Mouse (Mus musculus) layer of hippocampus, adult 9-11 months (tissue): ENCODE data around the gene Slitrk4.

Experiments
- DNase-seq: peaks from one replicate; pipeline ENCODE4 v3.0.0; 2022

The Slitrk4 gene

DNA sequence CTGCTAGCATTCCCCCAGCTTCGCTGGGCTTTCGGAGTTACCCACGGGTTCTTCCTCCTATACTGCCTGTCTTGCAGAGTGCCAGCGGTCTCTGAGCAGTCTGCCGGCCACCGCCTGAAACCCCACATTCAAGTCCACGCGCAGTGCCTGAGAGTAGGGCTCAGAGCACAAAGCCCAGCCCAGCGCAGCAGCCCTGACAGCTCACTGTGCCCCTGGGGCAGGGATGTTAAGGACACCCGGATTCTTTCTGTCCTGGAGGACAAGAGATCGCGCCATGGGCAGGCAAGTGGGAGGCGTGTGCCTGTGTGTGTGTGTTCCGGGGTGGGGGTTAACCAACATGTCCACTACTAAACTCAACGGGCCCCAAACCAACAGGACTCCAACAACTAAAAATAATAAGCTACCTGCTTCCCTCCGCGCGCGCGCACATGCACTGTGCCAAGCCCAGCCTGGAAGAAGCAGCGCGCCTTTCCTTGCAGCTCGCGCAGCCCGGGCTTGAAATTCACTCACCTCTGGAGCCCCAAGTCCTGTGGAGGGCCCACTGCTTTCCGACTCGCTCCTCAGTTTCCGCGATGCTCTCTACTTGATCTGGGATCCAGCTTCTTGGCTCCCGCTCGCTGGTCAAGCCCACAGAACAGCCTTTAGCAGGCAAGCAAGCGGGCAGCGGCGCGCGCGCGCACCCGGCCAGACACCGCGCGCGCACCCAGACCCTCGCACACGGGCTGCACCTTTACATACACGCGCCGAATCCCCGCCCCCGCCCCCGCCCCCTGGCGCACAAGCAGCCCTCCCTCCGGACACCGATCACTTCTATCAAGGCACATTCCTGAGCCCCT lies at the start of gene Slitrk4:
Gene Slitrk4, minus strand, starts transcription at position 707 of the 836 bp plus-strand sequence.
- DNase-seq: peak; percentile 9

- no peak for DNase-seq
Measured at GRCm38 (mm10) chrX:64319501-64319900, 42.7 kb upstream of the Slitrk4 start.

GRCm38 (mm10) chrX:64277991-64278301 lies 1.1 kb upstream of the Slitrk4 start:
- DNase-seq: no peak

DNA sequence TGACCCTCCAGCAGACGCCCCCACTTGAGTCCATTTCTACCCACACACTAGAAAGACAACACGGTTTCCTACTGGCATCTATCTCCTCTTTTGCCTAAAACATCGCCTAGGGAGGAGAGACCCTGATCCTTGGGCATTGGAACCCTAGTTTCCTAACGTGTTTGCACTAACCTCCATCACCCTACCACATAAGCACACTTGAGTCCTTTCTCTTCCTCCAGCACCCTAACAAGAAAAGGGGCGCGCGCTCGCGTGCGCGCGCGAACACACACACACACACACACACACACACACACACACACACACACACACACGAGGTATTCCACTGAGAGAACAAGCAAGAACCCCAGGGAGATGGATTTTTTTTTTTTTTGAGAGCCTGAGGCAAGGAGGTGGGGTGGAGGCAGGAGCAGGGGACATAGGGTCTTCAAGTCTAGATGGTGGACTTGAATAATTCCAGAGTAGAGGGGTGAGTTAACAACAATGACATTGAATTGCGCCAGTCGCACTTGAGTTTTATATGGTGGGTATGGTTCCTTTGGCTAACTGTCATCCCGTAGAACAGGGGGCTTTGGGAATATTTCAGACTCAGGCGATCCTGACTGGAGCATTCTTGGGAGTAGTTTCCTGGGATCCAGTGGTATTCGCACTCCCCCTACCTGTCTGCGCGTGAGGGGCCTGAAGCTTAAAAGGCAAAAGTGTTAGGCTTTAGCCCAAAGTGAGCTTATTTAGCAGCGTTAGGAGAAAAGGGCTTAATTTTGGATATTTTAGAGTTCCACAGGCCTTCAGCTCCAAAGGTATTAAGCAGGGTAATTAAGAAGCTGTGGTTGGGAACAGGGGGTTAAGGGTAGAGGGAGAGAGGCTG lies 562 bp upstream of the Slitrk4 start:
- DNase-seq: no peak

- DNase-seq: peak; percentile 7
Measured at GRCm38 (mm10) chrX:64275501-64276289, 1.1 kb downstream of the Slitrk4 start.

- DNase-seq: no peak
Measured at GRCm38 (mm10) chrX:64263481-64263880, 13.3 kb downstream of the Slitrk4 start.
